Mouse (Mus musculus) liver, embryonic 15.5 days (tissue): Measurements from ENCODE around the gene Zfr2. TPM values are rescaled to one million over a fixed set of nuclear protein-coding genes. Genes with fewer than 3 reads are reported as not detected.

Source experiments
- ATAC-seq: fragments of 200-750 bp; cut with Nextera tagmentation; 2 replicates; pipeline ENCODE4 v1.8.0; 2017; ENCODE audit warnings: moderate number of reproducible peaks, mild to moderate bottlenecking, moderate library complexity; ENCODE audit not compliant: insufficient read depth
- H3K27ac ChIP-seq: fragments of 300-500 bp; sonication (generic); replicated peaks from 2 replicates; pipeline ENCODE4 v1.5.1; 2015; ENCODE audit warnings: mild to moderate bottlenecking, inconsistent platforms
- H3K27me3 ChIP-seq: fragments of 300-500 bp; sonication (generic); 2 replicates; pipeline ENCODE4 v1.6.1; 2015; ENCODE audit warnings: mild to moderate bottlenecking, inconsistent platforms
- H3K36me3 ChIP-seq: fragments of 300-500 bp; sonication (generic); replicated peaks from 2 replicates; pipeline ENCODE4 v1.6.1; 2015; ENCODE audit warnings: moderate library complexity, mild to moderate bottlenecking, inconsistent platforms
- H3K4me1 ChIP-seq: fragments of 300-500 bp; sonication (generic); replicated peaks from 2 replicates; pipeline ENCODE4 v1.6.1; 2015; ENCODE audit warnings: inconsistent platforms
- H3K4me2 ChIP-seq: fragments of 300-500 bp; sonication (generic); 2 replicates; pipeline ENCODE4 v1.6.1; 2015; ENCODE audit warnings: moderate library complexity, mild to moderate bottlenecking, inconsistent platforms
- H3K4me3 ChIP-seq: fragments of 300-500 bp; sonication (generic); replicated peaks from 2 replicates; pipeline ENCODE4 v1.5.1; 2015; ENCODE audit warnings: mild to moderate bottlenecking, inconsistent platforms
- H3K9ac ChIP-seq: fragments of 300-500 bp; sonication (generic); 2 replicates; pipeline ENCODE4 v1.6.1; 2015; ENCODE audit warnings: moderate library complexity, mild to moderate bottlenecking, inconsistent platforms
- H3K9me3 ChIP-seq: fragments of 300-500 bp; sonication (generic); replicated peaks from 2 replicates; pipeline ENCODE4 v1.6.1; 2016; ENCODE audit warnings: inconsistent platforms
- WGBS: fragments of 180-500 bp; shearing (Covaris S2); methylation state at CpG from one replicate; pipeline ENCODE4 v1.1.7; 2015; ENCODE audit warnings: mixed read lengths; ENCODE audit not compliant: insufficient replicate concordance; 5-methylcytosine and 5-hydroxymethylcytosine counted together
- microRNA-seq: library from miRNA; unstranded; fragments of <30 nt; microRNA quantifications from one replicate; pipeline ENCODE4, GENCODE M21; 2016
- polyA plus RNA-seq: library from polyadenylated mRNA; unstranded; fragments of >200 nt; fragmentation: Nextera tagmentation; extraction: Ambion mirVana; gene quantifications from 2 replicates; pipeline ENCODE4 v1.2.1, GENCODE M21; 2015

Zfr2 gene
- polyA plus RNA-seq, 1 experiment from 2014 or later: 0.31 TPM

GRCm38 (mm10) chr10:81298369-81299100 is 65.6 kb downstream of the Zfr2 start:
- Histone ChIP-seq H3K4me2 (peak overlapping the region; percentile 27; the same call in 1 of the 2 replicates), H3K4me1 (peaks cover 100% of the 10 kb centered on the region), H3K4me3 (no peak overlapping the region), H3K9ac (no peak overlapping the region), H3K9me3 (no peaks in the 10 kb centered on the region), H3K27me3 (no peaks in the 10 kb centered on the region), H3K36me3 (0 out of 2 replicates have a peak, but pooled peaks cover 6% of the 10 kb centered on the region), H3K27ac (peak overlapping the region; percentile 86)
- no peak for ATAC-seq
- 61% methylated on average over 17 of the region's 17 CpGs for WGBS

- H3K9ac ChIP-seq: no peak overlapping the region
- H3K9me3 ChIP-seq: no peaks in the 10 kb centered on the region
- ATAC-seq: no peak; the same call in 1 of the 2 replicates
- H3K4me1 ChIP-seq: peaks cover 100% of the 10 kb centered on the region
- H3K4me2 ChIP-seq: peak overlapping the region; percentile 27
- H3K4me3 ChIP-seq: no peak overlapping the region
- no peaks in the 10 kb centered on the region for H3K27me3 ChIP-seq
- H3K36me3 ChIP-seq: 0 out of 2 replicates have a peak, but pooled peaks cover 6% of the 10 kb centered on the region
- peak overlapping the region; percentile 86 for H3K27ac ChIP-seq
- 61% methylated on average over 14 of the region's 14 CpGs for WGBS
Measured at GRCm38 (mm10) chr10:81299585-81300351, 66.8 kb downstream of the Zfr2 start.

DNA sequence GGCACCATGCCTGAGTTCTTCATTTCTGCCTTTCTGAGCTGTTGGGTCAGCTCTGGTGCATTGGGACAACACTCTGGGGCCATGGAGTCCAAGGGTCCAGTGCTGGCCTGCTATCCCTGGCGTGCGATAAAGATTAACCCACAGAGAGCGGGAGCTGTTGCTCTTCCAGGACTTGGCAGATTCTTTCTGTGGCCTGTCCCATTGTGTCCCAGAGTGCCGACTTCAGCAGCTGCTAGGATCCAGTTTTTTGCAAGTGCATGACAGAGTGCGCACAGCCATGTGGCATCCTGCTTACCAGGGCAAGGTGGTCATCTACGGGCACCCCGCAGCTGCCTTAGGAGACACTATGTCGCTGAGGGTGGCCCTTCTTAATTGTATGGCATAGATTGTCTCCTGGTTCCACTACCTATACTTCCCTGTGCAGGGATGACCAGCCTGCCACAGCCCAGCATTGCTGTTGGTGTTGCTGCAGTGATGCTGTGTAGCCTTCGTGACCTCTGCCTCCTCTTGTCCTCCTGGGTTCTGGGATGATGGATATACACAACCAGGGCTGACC is 67.5 kb downstream of the Zfr2 start:
- H3K36me3 ChIP-seq: 0 out of 2 replicates have a peak, but pooled peaks cover 4% of the 10 kb centered on the region
- peak overlapping the region; percentile 27 for H3K4me2 ChIP-seq
- WGBS: 77% methylated on average over 9 of the region's 9 CpGs
- ATAC-seq: peak; percentile 36
- H3K4me3 ChIP-seq: no peak overlapping the region
- H3K9me3 ChIP-seq: no peaks in the 10 kb centered on the region
- H3K9ac ChIP-seq: no peak overlapping the region
- H3K27ac ChIP-seq: peak overlapping the region; percentile 86
- H3K27me3 ChIP-seq: no peaks in the 10 kb centered on the region
- H3K4me1 ChIP-seq: peaks cover 97% of the 10 kb centered on the region

GRCm38 (mm10) chr10:81301321-81301720 is 68.4 kb downstream of the Zfr2 start:
- Histone ChIP-seq H3K27me3 (no peaks in the 10 kb centered on the region), H3K4me3 (no peak overlapping the region), H3K9ac (no peak overlapping the region), H3K9me3 (no peaks in the 10 kb centered on the region), H3K36me3 (peaks cover 8% of the 10 kb centered on the region), H3K4me2 (no peak overlapping the region), H3K4me1 (peaks cover 88% of the 10 kb centered on the region), H3K27ac (0 out of 2 replicates have a peak overlapping the region, but pooled peaks have one; percentile 86)
- no peak for ATAC-seq
- 63% methylated on average over 9 of the region's 9 CpGs for WGBS

Small RNAs within 50 kb of the gene (microRNA-seq; reads per million reads assigned to microRNA genes)
- gene Mir3057: 5.1 reads per million, percentile 17 among the genes with 10 or more reads in this experiment

Other genes with a start within 250 kb of the Zfr2 start
- gene Gng7, start 218.2 kb upstream of the Zfr2 start, polyA plus RNA-seq: 0.36 and 0.41 TPM in 2 replicates
- gene Diras1, start 207.5 kb upstream of the Zfr2 start, polyA plus RNA-seq: 0.07 TPM in 1 of 2 replicates, not detected in the other
- 5.6 and 6.5 TPM in 2 replicates for gene Slc39a3, start 195.7 kb upstream of the Zfr2 start, polyA plus RNA-seq
- 57.0 and 62.9 TPM in 2 replicates for gene Sgta, start 173.0 kb upstream of the Zfr2 start, polyA plus RNA-seq
- gene Thop1, start 163.1 kb upstream of the Zfr2 start, polyA plus RNA-seq: 19.4 and 21.1 TPM in 2 replicates
- gene Creb3l3, start 134.3 kb upstream of the Zfr2 start, polyA plus RNA-seq: 32.9 and 36.3 TPM in 2 replicates
- 111 and 117 TPM in 2 replicates for gene Map2k2, start 127.2 kb upstream of the Zfr2 start, polyA plus RNA-seq
- gene Zbtb7a, start 97.9 kb upstream of the Zfr2 start, polyA plus RNA-seq: 47.6 and 56.9 TPM in 2 replicates
- 26.0 and 32.6 TPM in 2 replicates for gene Pias4, start 65.2 kb upstream of the Zfr2 start, polyA plus RNA-seq
- gene Eef2, start 56.5 kb upstream of the Zfr2 start, polyA plus RNA-seq: 270 and 306 TPM in 2 replicates
- gene Dapk3, start 50.1 kb upstream of the Zfr2 start, polyA plus RNA-seq: 16.6 and 17.8 TPM in 2 replicates
- 0.07 TPM in 1 of 2 replicates, not detected in the other for gene 4930442H23Rik, start 49.3 kb upstream of the Zfr2 start, polyA plus RNA-seq
- gene Nmrk2, start 31.1 kb upstream of the Zfr2 start, polyA plus RNA-seq: 0.09 TPM in 1 of 2 replicates, not detected in the other
- gene Atcay, start 2.3 kb upstream of the Zfr2 start, polyA plus RNA-seq: not detected in 2 replicates
- gene Matk, start 19.8 kb downstream of the Zfr2 start, polyA plus RNA-seq: 1.9 and 2.1 TPM in 2 replicates
- gene Mrpl54, start 33.8 kb downstream of the Zfr2 start, polyA plus RNA-seq: 78.7 and 92.2 TPM in 2 replicates
- 24.0 and 27.3 TPM in 2 replicates for gene Apba3, start 33.8 kb downstream of the Zfr2 start, polyA plus RNA-seq
- gene Tjp3, start 58.4 kb downstream of the Zfr2 start, polyA plus RNA-seq: 0.93 and 1.4 TPM in 2 replicates
- 13.4 and 15.2 TPM in 2 replicates for gene Pip5k1c, start 59.8 kb downstream of the Zfr2 start, polyA plus RNA-seq
- 24.3 and 29.5 TPM in 2 replicates for gene Cactin, start 87.9 kb downstream of the Zfr2 start, polyA plus RNA-seq
- 4.0 and 5.0 TPM in 2 replicates for gene Tbxa2r, start 95.6 kb downstream of the Zfr2 start, polyA plus RNA-seq
- not detected in 2 replicates for gene Gipc3, start 110.1 kb downstream of the Zfr2 start, polyA plus RNA-seq
- gene Hmg20b, start 117.3 kb downstream of the Zfr2 start, polyA plus RNA-seq: 22.3 and 22.6 TPM in 2 replicates
- gene Mfsd12, start 124.3 kb downstream of the Zfr2 start, polyA plus RNA-seq: 15.0 and 16.5 TPM in 2 replicates
- 2.3 and 2.9 TPM in 2 replicates for gene 4930404N11Rik, start 132.7 kb downstream of the Zfr2 start, polyA plus RNA-seq
- 127 and 147 TPM in 2 replicates for gene Fzr1, start 145.4 kb downstream of the Zfr2 start, polyA plus RNA-seq
- gene Dohh, start 151.3 kb downstream of the Zfr2 start, polyA plus RNA-seq: 50.9 and 56.2 TPM in 2 replicates
- 0.75 and 0.88 TPM in 2 replicates for gene Gm48551, start 151.3 kb downstream of the Zfr2 start, polyA plus RNA-seq
- gene Gm48552, start 155.8 kb downstream of the Zfr2 start, polyA plus RNA-seq: 0.56 TPM in 1 of 2 replicates, not detected in the other
- 1.9 and 2.3 TPM in 2 replicates for gene Smim24, start 159.9 kb downstream of the Zfr2 start, polyA plus RNA-seq
- gene Nfic, start 222.5 kb downstream of the Zfr2 start, polyA plus RNA-seq: 9.5 and 11.5 TPM in 2 replicates
- 0.02 TPM in 1 of 2 replicates, not detected in the other for gene Celf5, start 249.6 kb downstream of the Zfr2 start, polyA plus RNA-seq